Mouse (Mus musculus) layer of hippocampus, postnatal 14 days (tissue): ENCODE data around the gene Ang. TPM values are rescaled to one million over a fixed set of nuclear protein-coding genes. Genes with fewer than 3 reads are reported as not detected.

Experiments used
- DNase-seq, 2 experiments: peaks; one replicate each; pipeline ENCODE4 v3.0.0; 2021 to 2022; ENCODE audit warnings: low spot score in 2 of 2, mixed read lengths in 1 of 2
- total RNA-seq, 2 experiments: library from RNA; stranded (reverse); gene quantifications; 2 replicates each; pipeline ENCODE4 v1.2.3; 2021

Gene Ang
- total RNA-seq, 2 experiments from 2014 or later = 4.7 to 5.6 TPM

DNA sequence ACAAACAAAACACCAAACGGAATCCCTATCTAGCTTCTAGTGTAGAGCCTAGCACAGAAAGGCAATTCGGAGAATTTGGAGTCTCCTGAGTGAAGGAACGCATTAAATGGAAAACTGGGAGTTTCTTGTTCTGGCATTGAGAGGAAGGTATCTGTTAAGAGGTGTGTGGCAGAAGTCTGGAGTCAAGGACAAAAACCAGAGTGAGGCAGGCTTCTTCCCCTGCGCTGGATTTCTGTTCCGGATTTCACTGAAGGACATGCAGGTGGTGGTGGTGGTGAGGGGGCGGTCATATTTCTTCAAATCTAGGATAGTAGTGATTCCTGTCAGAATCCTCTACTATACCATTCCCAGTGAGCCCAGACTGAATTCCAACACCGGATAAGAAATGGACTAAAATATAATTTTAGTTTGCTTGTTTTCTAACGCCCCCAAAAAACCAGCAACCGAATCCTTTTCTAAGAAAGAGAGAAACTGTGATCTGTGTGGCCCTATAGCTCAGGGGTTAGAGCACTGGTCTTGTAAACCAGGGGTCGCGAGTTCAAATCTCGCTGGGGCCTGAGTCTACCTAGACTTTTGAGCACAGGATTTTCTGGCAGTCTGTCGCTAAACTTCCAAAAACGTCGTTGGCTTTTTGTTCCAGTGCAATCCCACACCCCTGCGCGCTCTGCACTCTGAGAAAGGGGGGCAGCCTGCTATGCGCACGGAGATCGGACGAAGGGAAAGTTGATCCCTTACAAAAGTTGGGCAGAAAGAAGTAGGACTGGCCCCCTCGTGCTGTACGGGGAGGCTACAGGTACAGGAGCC is 2.6 kb upstream of the Ang start:
- peak; percentile 84 to 93 for DNase-seq

- DNase-seq = peak; percentile 99
Measured at GRCm38 (mm10) chr14:51088970-51089673, 1.8 kb upstream of the Ang start.

DNA sequence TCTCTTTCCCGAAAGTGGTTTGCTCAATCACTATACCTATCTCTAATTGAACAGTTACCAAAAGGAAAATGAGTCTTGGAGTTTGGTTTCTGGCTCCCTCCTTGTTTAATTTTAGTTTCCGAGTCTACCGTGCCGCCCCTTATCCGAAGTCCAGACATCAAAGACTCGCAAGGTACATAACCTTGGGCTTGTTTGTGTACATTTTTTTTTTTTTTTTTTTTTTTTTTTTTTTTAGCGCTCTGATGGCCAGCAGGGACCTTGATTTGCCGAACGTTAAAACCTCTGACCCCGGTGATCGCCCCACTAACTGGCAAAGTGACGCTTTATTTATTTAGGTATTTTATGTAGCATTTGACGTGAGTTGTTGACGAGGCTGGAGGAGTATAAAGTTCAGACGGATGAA is 1.3 kb upstream of the Ang start:
- DNase-seq = no peak

GRCm38 (mm10) chr14:51090077-51090781 is 721 bp upstream of the Ang start:
- DNase-seq = peak; percentile 90 to 92

DNA sequence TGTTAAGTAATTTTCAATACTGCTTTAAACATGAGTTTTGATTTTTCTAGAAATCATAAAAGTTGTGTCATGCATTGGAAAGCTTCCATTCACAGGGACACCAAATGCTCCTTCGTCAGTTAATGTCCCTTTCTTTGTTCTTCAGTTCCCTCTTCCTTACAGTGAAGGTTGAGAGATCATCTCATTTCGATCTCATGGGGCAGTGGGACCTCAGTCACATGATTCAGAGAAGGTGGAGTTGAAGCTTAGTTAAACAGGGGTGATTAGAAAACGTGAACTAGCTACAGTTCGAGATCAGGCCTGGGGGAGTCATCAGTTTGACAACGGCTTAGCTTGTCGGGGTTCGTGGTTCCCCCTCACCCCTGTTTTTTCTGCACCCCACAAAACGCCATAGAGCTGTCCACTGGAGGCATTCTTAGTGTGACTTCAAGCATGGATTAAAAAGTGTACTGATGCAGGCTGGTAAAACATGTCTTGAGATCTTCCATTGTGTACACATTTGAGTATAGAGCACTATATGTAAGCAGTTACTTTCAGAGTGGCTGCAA is 1.2 kb downstream of the Ang start:
- peak in 1 of 2 experiments; percentile 14 for DNase-seq

DNA sequence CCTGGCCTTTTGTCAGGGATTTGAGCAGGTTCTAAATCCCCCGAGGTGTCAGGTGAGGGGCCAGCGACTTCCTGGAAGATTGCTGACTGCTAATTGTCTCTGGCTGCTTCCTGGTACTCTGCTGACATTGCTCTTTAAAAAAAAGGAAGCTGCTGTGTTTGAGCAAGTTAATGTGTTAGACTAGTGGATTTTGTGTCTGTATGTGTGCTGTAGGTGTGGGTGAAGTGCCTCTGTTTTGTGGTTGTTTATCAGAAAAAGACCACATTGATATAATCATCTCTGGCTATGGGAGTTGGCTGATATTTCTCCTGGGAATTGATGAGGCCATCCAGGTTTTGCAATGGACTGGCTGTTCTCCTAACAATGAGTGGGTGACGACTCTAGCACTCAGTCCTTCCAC is 2.5 kb downstream of the Ang start:
- no peak for DNase-seq

GRCm38 (mm10) chr14:51094096-51094875 is 3.3 kb downstream of the Ang start:
- DNase-seq = peak; percentile 23 to 44

DNA sequence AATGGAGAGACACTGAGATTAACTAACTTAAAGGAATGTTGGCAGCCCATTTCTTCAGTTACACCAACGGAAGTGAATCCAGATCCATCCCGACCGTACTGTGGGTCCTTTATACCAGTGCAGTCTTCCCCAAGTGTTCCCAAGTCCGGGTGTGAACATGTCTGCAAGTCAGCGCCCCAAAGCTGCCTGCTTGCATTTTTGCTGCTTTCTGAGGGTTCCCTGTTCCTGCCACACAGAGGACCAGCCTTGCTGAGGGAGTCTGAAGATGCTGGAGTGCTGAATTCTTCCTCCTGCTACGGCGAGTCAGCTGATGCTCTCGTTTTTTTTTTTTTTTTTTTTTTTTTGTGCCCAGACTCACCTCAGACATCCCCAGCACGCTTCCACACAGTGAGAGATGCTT is 4.0 kb downstream of the Ang start:
- DNase-seq = no peak

DNA sequence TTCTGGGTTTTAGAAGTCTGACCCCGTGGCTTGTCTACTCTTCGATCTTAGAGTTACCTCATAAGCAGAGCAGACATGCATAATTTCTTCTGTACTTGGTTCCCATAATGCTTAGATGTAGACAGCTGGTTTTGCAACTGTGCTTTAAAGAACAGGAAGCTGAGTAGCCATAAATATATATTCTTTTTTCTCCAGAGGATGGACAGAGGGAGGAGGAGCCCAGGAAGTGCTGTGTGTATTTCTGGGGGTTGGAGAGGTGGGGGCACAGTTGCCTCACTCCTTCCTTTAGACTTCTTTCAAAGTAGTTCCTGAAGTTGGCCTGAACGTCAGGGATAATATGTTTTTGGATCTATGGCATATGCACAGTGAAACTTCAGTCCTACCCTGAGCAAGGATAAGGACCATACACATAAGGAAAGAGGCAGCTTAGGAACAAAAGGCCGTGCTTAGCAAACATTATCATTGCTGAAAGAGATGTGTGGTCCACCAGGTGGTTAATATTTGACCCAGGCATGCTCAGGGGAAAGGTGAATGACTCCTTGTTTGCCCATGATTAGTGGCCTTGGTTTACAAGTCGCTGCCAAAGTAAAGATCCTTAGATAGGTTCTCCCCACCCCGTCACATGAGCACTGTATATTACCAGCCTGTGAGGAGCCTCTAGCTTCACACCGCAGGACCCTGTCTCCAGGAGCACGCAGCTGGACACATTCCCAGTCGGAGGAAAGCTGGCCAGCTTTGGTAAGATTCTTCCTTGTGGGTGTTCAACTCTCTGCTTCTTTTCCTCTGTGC is 5.0 kb downstream of the Ang start:
- DNase-seq = no peak

DNA sequence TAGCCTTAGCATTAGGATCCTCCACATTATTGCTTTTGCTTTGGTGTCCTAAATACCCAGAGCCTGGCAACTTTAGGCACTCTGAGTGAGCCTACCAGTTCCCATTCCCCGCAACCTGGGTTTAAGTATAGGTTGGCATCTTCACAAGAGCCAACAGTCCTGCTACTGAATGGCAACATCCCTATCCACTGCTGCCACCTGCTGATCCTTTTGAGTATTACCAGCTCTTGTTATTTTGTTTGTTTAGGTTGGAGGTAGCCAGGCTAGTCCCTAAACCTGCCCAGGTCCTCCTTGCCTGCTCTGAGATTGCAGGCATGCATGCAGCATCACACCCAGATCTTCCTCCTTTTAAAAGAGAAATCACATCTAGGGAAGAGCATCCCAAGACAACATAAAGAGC is 7.3 kb downstream of the Ang start:
- DNase-seq = peak; percentile 79 to 90

GRCm38 (mm10) chr14:51098921-51099320 is 8.0 kb downstream of the Ang start:
- no peak for DNase-seq

GRCm38 (mm10) chr14:51101284-51101683 is 10.3 kb downstream of the Ang start:
- DNase-seq = no peak

DNA sequence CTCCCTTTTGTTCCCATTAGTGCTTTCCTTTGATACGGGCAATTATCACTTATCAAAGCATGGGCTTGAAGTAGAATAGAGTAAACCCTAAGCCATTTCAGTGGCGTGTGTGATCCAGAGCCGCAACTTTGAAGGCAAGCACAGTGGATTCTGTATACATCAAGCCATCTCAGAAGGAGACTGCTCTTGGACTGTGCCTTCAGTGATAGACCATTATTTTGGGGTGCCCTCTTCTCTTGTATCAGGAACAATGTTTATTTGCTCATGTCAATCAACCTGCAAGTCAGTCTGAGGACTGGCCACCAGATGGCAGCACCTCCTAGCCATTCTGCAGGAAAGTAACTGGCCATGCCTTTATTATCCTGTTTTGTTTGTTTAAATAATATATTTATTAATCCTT is 12.3 kb downstream of the Ang start:
- DNase-seq = peak; percentile 72 to 85

- no peak for DNase-seq
Measured at GRCm38 (mm10) chr14:51104366-51104765, 13.4 kb downstream of the Ang start.

DNA sequence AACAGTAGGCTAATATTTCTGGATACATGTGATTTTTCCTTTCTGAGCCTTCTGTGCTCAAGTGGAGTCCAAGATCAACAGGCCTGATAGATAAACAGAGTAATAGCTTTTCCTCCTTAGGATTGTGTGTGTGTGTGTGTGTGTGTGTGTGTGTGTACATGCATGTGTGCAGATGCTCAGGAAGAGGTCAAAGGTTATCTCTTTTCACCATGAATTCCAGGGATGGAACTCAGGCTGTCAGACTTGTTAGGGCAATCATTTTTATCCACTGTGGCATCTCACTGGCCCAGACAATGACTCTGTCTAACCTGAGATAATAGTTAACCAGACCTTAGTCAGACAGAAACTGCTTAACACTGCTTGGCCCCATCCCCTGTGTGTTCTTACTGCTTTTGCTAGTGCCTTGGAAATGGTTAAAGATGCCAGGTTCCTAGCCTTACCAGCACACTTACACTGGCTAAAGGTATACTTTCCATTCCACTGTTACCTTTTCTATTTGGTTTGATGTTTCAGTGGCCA is 15.6 kb downstream of the Ang start:
- no peak for DNase-seq

GRCm38 (mm10) chr14:51111966-51112365 is 21.0 kb downstream of the Ang start:
- no peak for DNase-seq

DNA sequence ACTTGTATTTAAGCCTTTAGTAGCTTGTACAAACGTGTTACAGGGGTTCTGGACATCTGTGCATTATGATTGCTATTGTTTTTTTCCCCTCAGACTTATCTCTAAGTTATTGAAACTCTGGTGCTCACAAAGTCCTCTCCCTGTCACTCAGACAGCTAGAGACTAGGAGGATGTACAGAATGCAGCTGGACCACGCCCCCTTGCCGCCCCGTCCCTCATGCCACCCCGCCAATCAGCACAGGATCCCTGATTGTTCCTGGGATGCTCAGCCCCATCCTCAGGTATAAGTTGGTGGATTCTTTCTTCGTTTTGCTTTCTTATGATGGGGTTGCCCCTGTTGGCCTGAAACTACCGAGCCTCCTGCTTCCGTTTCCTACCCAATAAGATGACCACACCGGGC is 22.5 kb downstream of the Ang start:
- no peak for DNase-seq

DNA sequence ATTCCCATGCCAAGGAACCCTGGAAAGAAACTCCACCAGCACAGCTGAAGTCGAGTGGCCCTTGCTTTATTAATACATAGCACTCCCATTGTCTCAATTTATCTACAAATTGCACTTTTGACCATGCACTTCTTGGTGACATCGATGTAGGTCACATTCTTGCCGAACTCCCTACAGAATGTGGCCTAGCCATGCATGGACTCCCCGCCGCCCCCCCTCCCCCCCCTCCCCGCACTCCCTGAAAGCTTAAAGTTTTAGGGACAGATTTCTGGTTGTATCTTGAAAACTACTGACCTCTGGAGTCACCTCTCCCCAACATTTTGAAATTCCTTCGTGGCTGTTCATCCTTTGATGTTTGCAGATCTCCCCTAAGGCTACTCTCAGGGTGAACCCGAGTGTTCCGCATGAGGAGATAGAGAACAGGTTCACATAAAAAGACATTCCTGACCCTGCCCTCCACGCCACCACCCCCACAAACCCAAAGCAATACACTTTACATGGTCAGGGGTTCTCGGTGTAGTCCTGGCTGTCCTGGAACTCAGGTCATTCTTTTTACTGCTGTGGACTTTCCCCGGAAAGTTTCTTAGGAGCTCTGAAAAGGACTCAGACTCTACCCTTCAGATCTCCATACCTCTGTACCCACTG is 23.1 kb downstream of the Ang start, which contains the start of gene Eddm3b:
Eddm3b (plus strand) TSS at position 511 of the 645 bp plus-strand sequence.
- no peak for DNase-seq

- DNase-seq = no peak
Measured at GRCm38 (mm10) chr14:51125684-51126083, 34.7 kb downstream of the Ang start.
